In genomic region chr17:47925988-47926387, GRCm38 (mm10) we compare ENCODE assay signal across 10 mouse cellular contexts. TPM values are rescaled to one million over a fixed set of nuclear protein-coding genes. Genes with fewer than 3 reads are reported as not detected.
DNase-seq lines count a peak whose midpoint lies in the region; ATAC-seq and TF ChIP-seq lines count a peak whose summit lies in the region.
"Had no signal": no experiment of that assay in that cellular context is flagged by ENCODE, and none has a peak within 500 bp of the region (broad histone marks: within the 10 kb centered on the region; RNA-seq: fewer than 3 reads in every experiment).

No protein-coding gene starts in this region.

- H3K9me3 ChIP-seq in kidney, postnatal 0 days (replicated peaks; ENCODE audit: low read length) = no peaks in the 10 kb centered on the region
- no peaks in the 10 kb centered on the region for H3K9me3 ChIP-seq in intestine, embryonic 16.5 days (ENCODE audit: control insufficient read depth, low read length)
- no peaks in the 10 kb centered on the region for H3K9me3 ChIP-seq in midbrain, embryonic 13.5 days

- no peak overlapping the region for H3K4me3 ChIP-seq in kidney, postnatal 0 days (replicated peaks; ENCODE audit: low read depth, low read length)
- H3K4me3 ChIP-seq in intestine, embryonic 16.5 days (ENCODE audit: low read length) = peak overlapping the region; percentile 91; the same call in 1 of the 2 replicates
- peak overlapping the region; percentile 86; the same call in 1 of the 2 replicates for H3K4me3 ChIP-seq in midbrain, embryonic 13.5 days (replicated peaks)

- 0 out of 2 replicates have a peak, but pooled peaks cover 14% of the 10 kb centered on the region for H3K4me1 ChIP-seq in kidney, postnatal 0 days (replicated peaks; ENCODE audit: insufficient read depth, low read length)
- peaks cover 21% of the 10 kb centered on the region for H3K4me1 ChIP-seq in intestine, embryonic 16.5 days (ENCODE audit: control insufficient read depth, insufficient read depth, low read length)
- H3K4me1 ChIP-seq in midbrain, embryonic 13.5 days (replicated peaks) = peaks cover 44% of the 10 kb centered on the region

- 34% methylated on average over 10 of the region's 10 CpGs for WGBS in kidney, postnatal 0 days
- 31% methylated on average over 10 of the region's 10 CpGs for WGBS in intestine, embryonic 16.5 days
- 17% methylated on average over 10 of the region's 10 CpGs for WGBS in midbrain, embryonic 13.5 days

- ATAC-seq in kidney, postnatal 0 days (replicated peaks; ENCODE audit: low FRiP score, low read depth) = no peak
- no peak for ATAC-seq in intestine, embryonic 16.5 days
- ATAC-seq in midbrain, embryonic 13.5 days = no peak

- no peak for TF ChIP-seq CTCF in kidney, postnatal 0 days (IDR thresholded peaks at IDR 0.05; ENCODE audit: low read depth)

- H3K36me3 ChIP-seq in kidney, postnatal 0 days (ENCODE audit: insufficient read depth, low read length) = no peaks in the 10 kb centered on the region
- H3K36me3 ChIP-seq in intestine, embryonic 16.5 days (ENCODE audit: control insufficient read depth, insufficient read depth, low read length) = no peaks in the 10 kb centered on the region
- no peaks in the 10 kb centered on the region for H3K36me3 ChIP-seq in midbrain, embryonic 13.5 days

- no peak for DNase-seq in kidney, postnatal 0 days (ENCODE audit: low spot score)
- DNase-seq in kidney, adult 11 months = no peak
- peak; percentile 68 for DNase-seq in embryo, embryonic 10.5 days (ENCODE audit: low spot score)
- no peak for DNase-seq in layer of hippocampus, adult 11-12 months (ENCODE audit: low spot score)
- DNase-seq in adrenal gland, postnatal 4 days (ENCODE audit: low spot score in 2 of 2) = no peak
- no peak for DNase-seq in layer of hippocampus, adult 8-10 months (ENCODE audit: low spot score in 2 of 2)
- DNase-seq: kidney, adult 18-20 months; thymus, adult 2 months had no signal

- H3K9ac ChIP-seq in kidney, postnatal 0 days (ENCODE audit: low read depth, low read length) = no peak overlapping the region
- H3K9ac ChIP-seq in intestine, embryonic 16.5 days (ENCODE audit: low read depth, low read length) = peak overlapping the region; percentile 97; the same call in 1 of the 2 replicates
- no peak overlapping the region for H3K9ac ChIP-seq in midbrain, embryonic 13.5 days (replicated peaks)

- H3K27me3 ChIP-seq in kidney, postnatal 0 days (ENCODE audit: insufficient read depth, low read length) = no peaks in the 10 kb centered on the region
- H3K27me3 ChIP-seq in intestine, embryonic 16.5 days (replicated peaks; ENCODE audit: control insufficient read depth, insufficient read depth, low read length) = no peaks in the 10 kb centered on the region
- peaks cover 5% of the 10 kb centered on the region; the same call in 1 of the 2 replicates for H3K27me3 ChIP-seq in midbrain, embryonic 13.5 days

- H3K4me2 ChIP-seq in kidney, postnatal 0 days (ENCODE audit: low read length) = peak overlapping the region; percentile 92
- H3K4me2 ChIP-seq in intestine, embryonic 16.5 days (ENCODE audit: low read depth, low read length) = peak overlapping the region; percentile 61
- peak overlapping the region; percentile 93 for H3K4me2 ChIP-seq in midbrain, embryonic 13.5 days (replicated peaks)

- H3K27ac ChIP-seq in kidney, postnatal 0 days = no peak overlapping the region
- peak overlapping the region; percentile 98 for H3K27ac ChIP-seq in intestine, embryonic 16.5 days (ENCODE audit: low read length)
- H3K27ac ChIP-seq in midbrain, embryonic 13.5 days = no peak overlapping the region

RNA-seq across cellular contexts. Expression of gene Foxp4, which starts 1.5 kb away (rescaled TPM):
- polyA plus RNA-seq in kidney, postnatal 0 days (2015; fragmentation: Nextera tagmentation; extraction: Ambion mirVana) = 7.7 and 9.5 TPM in 2 replicates
- polyA plus RNA-seq in intestine, embryonic 16.5 days (2015; fragmentation: Nextera tagmentation; extraction: Ambion mirVana) = 12.5 and 13.6 TPM in 2 replicates
- 16.0 and 25.2 TPM in 2 replicates for polyA plus RNA-seq in midbrain, embryonic 13.5 days (2015; fragmentation: Nextera tagmentation; extraction: Ambion mirVana)
- total RNA-seq in adrenal gland, postnatal 4 days (2021) = 10 to 100 TPM; 37.8 to 41.2 TPM
- total RNA-seq in layer of hippocampus, adult 8-10 months (2022) = 10 to 100 TPM; 44.5 to 52.4 (median 49.1) TPM
